Mouse (Mus musculus): ENCODE results near the gene Olfr659. TPM values are rescaled to one million over a fixed set of nuclear protein-coding genes. Genes with fewer than 3 reads are reported as not detected.

Gene Olfr659
- polyA plus RNA-seq (2012; rRNA removed): not detected in 2 replicates

- DNase-seq (ENCODE audit: low read depth in 1 of 2, low spot score in 2 of 2): no peak
- TF ChIP-seq CTCF (IDR thresholded peaks at IDR 0.05; ENCODE audit: extremely low read depth, insufficient read depth, insufficient read length, insufficient replicate concordance): no peak
- no peak for TF ChIP-seq POLR2A (IDR thresholded peaks at IDR 0.05; ENCODE audit: low read depth, low read length)
- no peaks in the 10 kb centered on the region for H3K4me1 ChIP-seq (ENCODE audit: control insufficient read depth, insufficient read depth, insufficient read length)
- H3K27me3 ChIP-seq (ENCODE audit: control insufficient read depth, insufficient read depth, low read length): no peaks in the 10 kb centered on the region
- 81% methylated on average over 3 of the region's 3 CpGs for WGBS
- no peak within 1 kb of the TSS for H3K27ac ChIP-seq (ENCODE audit: insufficient read depth, low read length)
- H3K4me3 ChIP-seq (ENCODE audit: extremely low read depth, insufficient read depth, insufficient read length): no peak within 1 kb of the TSS
- no peaks in the 10 kb centered on the region for H3K36me3 ChIP-seq (ENCODE audit: control insufficient read depth, insufficient read depth, low read length)
Observed at GRCm38 (mm10) chr7:104666453-104666852, at the start of gene Olfr659. TSS of gene Olfr659 (plus strand) at chr7:104666753.

GRCm38 (mm10) chr7:104624494-104624893 is 42.1 kb upstream of the Olfr659 start, which contains the start of gene Olfr657:
TSS of gene Olfr657 (plus strand) at chr7:104624794.
- Histone ChIP-seq H3K36me3 (ENCODE audit: control insufficient read depth, insufficient read depth, low read length) (no peaks in the 10 kb centered on the region), H3K27me3 (ENCODE audit: control insufficient read depth, insufficient read depth, low read length) (no peaks in the 10 kb centered on the region), H3K4me1 (ENCODE audit: control insufficient read depth, insufficient read depth, insufficient read length) (no peaks in the 10 kb centered on the region), H3K4me3 (ENCODE audit: extremely low read depth, insufficient read depth, insufficient read length) (no peak within 1 kb of the TSS), H3K27ac (ENCODE audit: insufficient read depth, low read length) (no peak within 1 kb of the TSS)
- no peak for TF ChIP-seq CTCF (IDR thresholded peaks at IDR 0.05; ENCODE audit: extremely low read depth, insufficient read depth, insufficient read length, insufficient replicate concordance)
- TF ChIP-seq POLR2A (IDR thresholded peaks at IDR 0.05; ENCODE audit: low read depth, low read length): no peak
- DNase-seq (ENCODE audit: low read depth in 1 of 2, low spot score in 2 of 2): no peak

DNA sequence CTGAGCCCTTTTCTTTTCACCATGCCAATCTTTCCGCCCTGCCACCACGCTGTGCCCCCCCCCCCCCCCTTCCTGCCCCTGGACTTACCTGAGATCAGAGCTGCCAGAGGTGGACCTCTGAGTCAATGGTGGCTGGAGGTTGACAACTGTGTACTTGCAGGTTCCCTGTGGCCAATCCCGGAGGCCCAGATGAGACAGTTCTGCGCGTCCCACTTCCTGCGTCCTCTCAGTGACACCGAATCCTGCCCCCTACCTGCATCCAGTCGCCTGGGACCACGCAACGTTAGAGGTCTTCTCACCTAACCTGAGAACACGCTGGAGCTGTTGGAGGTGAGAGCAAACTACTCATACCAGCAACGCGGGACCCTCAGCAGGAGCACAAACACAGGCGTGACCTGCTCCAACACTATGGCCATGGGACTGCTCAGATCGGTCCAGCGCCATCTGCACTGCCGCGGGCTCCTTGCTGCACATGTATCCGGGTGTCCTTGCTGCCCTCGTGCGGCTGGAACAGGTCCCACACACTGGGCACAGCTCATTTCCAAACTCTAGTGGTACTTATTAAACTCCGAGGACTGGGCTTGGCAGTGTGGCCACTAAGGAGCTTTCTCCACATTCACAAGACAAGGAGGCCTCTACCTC is 19.6 kb upstream of the Olfr659 start, which contains the start of gene Olfr658:
Gene Olfr658, minus strand, starts transcription at position 465 of the 642 bp plus-strand sequence.
- no peak within 1 kb of the TSS for H3K27ac ChIP-seq (ENCODE audit: insufficient read depth, low read length)
- H3K4me3 ChIP-seq (ENCODE audit: extremely low read depth, insufficient read depth, insufficient read length): peak within 1 kb of the TSS; percentile 57
- peak; percentile 9 to 52 for DNase-seq (ENCODE audit: low read depth in 1 of 2, low spot score in 2 of 2)
- H3K27me3 ChIP-seq (ENCODE audit: control insufficient read depth, insufficient read depth, low read length): no peaks in the 10 kb centered on the region
- peak; percentile 49; the same call in 1 of the 2 replicates for TF ChIP-seq CTCF (IDR thresholded peaks at IDR 0.05; ENCODE audit: extremely low read depth, insufficient read depth, insufficient read length, insufficient replicate concordance)
- TF ChIP-seq POLR2A (IDR thresholded peaks at IDR 0.05; ENCODE audit: low read depth, low read length): no peak
- WGBS: 32% methylated on average over 21 of the region's 22 CpGs
- H3K4me1 ChIP-seq (ENCODE audit: control insufficient read depth, insufficient read depth, insufficient read length): no peaks in the 10 kb centered on the region; the same call in 1 of the 2 replicates
- H3K36me3 ChIP-seq (ENCODE audit: control insufficient read depth, insufficient read depth, low read length): no peaks in the 10 kb centered on the region

GRCm38 (mm10) chr7:104686201-104686600 is 19.6 kb downstream of the Olfr659 start, which contains the start of gene Olfr661:
TSS of gene Olfr661 (plus strand) at chr7:104686501.
- H3K36me3 ChIP-seq (ENCODE audit: control insufficient read depth, insufficient read depth, low read length): no peaks in the 10 kb centered on the region
- no peak for TF ChIP-seq POLR2A (IDR thresholded peaks at IDR 0.05; ENCODE audit: low read depth, low read length)
- TF ChIP-seq CTCF (IDR thresholded peaks at IDR 0.05; ENCODE audit: extremely low read depth, insufficient read depth, insufficient read length, insufficient replicate concordance): no peak
- H3K27ac ChIP-seq (ENCODE audit: insufficient read depth, low read length): no peak within 1 kb of the TSS
- no peak within 1 kb of the TSS for H3K4me3 ChIP-seq (ENCODE audit: extremely low read depth, insufficient read depth, insufficient read length)
- no peaks in the 10 kb centered on the region; the same call in 1 of the 2 replicates for H3K4me1 ChIP-seq (ENCODE audit: control insufficient read depth, insufficient read depth, insufficient read length)
- no peak for DNase-seq (ENCODE audit: low read depth in 1 of 2, low spot score in 2 of 2)
- H3K27me3 ChIP-seq (ENCODE audit: control insufficient read depth, insufficient read depth, low read length): no peaks in the 10 kb centered on the region
- WGBS: 84% methylated on average over 2 of the region's 2 CpGs

Other genes with a start within 250 kb of the Olfr659 start
- gene Trim30a, start 201.6 kb upstream of the Olfr659 start, polyA plus RNA-seq (2012; rRNA removed): 8.1 and 8.8 TPM in 2 replicates
- 2.8 and 2.9 TPM in 2 replicates for gene Trim30d, start 158.9 kb upstream of the Olfr659 start, polyA plus RNA-seq (2012; rRNA removed)
- gene Olfr651, start 116.6 kb upstream of the Olfr659 start, polyA plus RNA-seq (2012; rRNA removed): not detected in 2 replicates
- not detected in 2 replicates for gene Olfr652, start 105.9 kb upstream of the Olfr659 start, polyA plus RNA-seq (2012; rRNA removed)
- not detected in 2 replicates for gene Olfr653, start 89.4 kb upstream of the Olfr659 start, polyA plus RNA-seq (2012; rRNA removed)
- not detected in 2 replicates for gene Olfr654, start 79.7 kb upstream of the Olfr659 start, polyA plus RNA-seq (2012; rRNA removed)
- gene Olfr655, start 65.0 kb upstream of the Olfr659 start, polyA plus RNA-seq (2012; rRNA removed): not detected in 2 replicates
- gene Olfr656, start 52.8 kb upstream of the Olfr659 start, polyA plus RNA-seq (2012; rRNA removed): not detected in 2 replicates
- gene Olfr657, start 42.0 kb upstream of the Olfr659 start, polyA plus RNA-seq (2012; rRNA removed): not detected in 2 replicates
- 0.05 and 0.06 TPM in 2 replicates for gene Olfr658, start 19.4 kb upstream of the Olfr659 start, polyA plus RNA-seq (2012; rRNA removed)
- gene Olfr661, start 19.7 kb downstream of the Olfr659 start, polyA plus RNA-seq (2012; rRNA removed): not detected in 2 replicates
- gene Usp17le, start 110.7 kb downstream of the Olfr659 start, polyA plus RNA-seq (2012; rRNA removed): not detected in 2 replicates
- gene Usp17lb, start 175.8 kb downstream of the Olfr659 start, polyA plus RNA-seq (2012; rRNA removed): not detected in 2 replicates
- gene Usp17la, start 190.3 kb downstream of the Olfr659 start, polyA plus RNA-seq (2012; rRNA removed): not detected in 2 replicates
- not detected in 2 replicates for gene Olfr665, start 211.3 kb downstream of the Olfr659 start, polyA plus RNA-seq (2012; rRNA removed)
- not detected in 2 replicates for gene Olfr666, start 229.2 kb downstream of the Olfr659 start, polyA plus RNA-seq (2012; rRNA removed)

Data from spleen, adult 2 months (tissue).